Mouse (Mus musculus) left cerebral cortex, adult 18-20 months (tissue): Measurements from ENCODE around the gene Celf2. TPM values are rescaled to one million over a fixed set of nuclear protein-coding genes. Genes with fewer than 3 reads are reported as not detected.
A peak's percentile ranks its signal among the peaks of the same experiment; 100 is the strongest.
"Not testable (repeated sequence)": the region's sequence is repeated elsewhere in the genome, so short reads cannot be mapped to it uniquely, and the experiment has no call there.

Source experiments
- DNase-seq, 2 experiments: peaks; one replicate each; pipeline ENCODE4 v3.0.0; 2021 to 2022; ENCODE audit warnings: low spot score in 2 of 2, mixed read lengths in 1 of 2
- total RNA-seq, 2 experiments: library from RNA; stranded (reverse); gene quantifications; 2 replicates each; pipeline ENCODE4 v1.2.3; 2021

Gene Celf2
- total RNA-seq, 2 experiments from 2014 or later, result 380 to 425 TPM

- DNase-seq, result peak; percentile 79 to 89
Measured at GRCm38 (mm10) chr2:7270051-7270450, 239.3 kb downstream of the Celf2 start.

DNA sequence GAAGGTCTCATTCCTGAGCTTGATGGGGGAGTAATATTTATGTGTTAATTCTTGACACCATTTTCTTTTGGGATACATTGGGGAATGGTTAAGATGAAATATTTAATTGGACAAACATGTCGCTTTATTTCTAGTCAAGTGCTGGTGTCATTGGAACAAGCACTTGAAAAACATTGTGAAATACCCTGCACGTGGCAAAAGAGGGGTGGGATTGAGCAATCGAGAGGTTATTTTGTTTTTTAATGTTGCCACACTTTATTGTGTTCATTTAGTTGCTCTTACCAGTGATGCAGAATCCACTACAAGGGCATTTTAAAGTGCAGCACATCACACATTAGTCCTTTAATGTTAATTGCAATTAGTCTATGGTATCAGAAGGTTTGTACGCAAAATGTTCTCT lies 242.2 kb downstream of the Celf2 start:
- DNase-seq, result no peak

DNA sequence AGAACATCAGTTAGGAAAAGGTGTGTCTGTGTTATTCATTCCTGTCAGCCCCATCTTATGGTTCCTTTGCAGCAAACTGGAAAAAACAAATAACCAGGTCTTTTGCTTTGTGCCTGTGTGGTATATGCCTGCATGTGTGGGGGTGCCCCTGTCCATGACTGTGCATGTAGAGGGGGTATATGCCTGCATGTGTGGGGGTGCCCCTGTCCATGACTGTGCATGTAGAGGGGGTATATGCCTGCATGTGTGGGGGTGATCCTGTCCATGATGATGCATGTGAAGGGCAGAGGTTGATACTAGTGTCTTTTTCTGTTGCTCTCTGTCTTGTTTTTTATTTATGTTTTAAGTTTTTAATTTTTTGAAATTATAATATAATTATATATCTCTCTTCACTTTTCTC lies 246.7 kb downstream of the Celf2 start:
- not testable (repeated sequence) for DNase-seq

- no peak for DNase-seq
Measured at GRCm38 (mm10) chr2:7260186-7260585, 249.2 kb downstream of the Celf2 start.

DNA sequence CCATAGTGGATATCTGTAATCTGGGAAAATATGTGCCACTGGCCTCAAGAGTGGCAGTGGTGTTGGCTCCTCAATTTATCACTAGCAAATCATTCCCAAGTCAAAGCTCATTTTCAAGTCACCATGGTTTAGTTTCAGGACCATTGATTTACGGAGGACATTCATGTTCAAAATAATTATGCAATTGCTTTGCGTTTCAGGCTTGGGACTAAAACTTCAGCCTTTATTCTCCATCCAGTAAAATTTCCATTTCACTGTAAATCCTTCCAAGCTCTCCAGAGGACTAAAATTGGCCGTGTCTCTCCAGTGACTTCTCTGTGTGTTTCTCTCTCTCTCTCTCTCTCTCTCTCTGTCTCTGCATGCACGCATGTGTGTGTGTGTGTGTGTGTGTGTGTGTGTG lies 249.7 kb downstream of the Celf2 start:
- DNase-seq, result no peak

- DNase-seq, result peak; percentile 64 to 66
Measured at GRCm38 (mm10) chr2:7256023-7256422, 253.3 kb downstream of the Celf2 start.

DNA sequence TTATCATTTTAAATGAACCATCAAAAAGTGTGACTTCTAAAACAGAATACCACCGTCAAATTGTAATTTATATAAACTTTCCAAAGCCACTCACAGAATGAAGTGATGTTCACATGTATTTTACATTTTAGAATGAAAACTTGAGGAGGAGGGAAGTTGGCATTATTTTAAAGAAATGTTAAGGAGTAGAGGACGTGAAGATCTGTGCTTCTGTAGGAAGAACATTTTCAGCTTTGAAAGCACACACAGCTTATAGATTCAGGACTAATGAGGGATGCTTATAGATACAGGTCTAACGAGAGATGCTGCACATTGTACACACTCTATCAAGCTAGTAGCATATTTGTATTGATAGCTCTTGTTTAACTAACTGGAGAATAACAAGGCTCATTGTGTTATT lies 254.0 kb downstream of the Celf2 start:
- no peak for DNase-seq

- DNase-seq, result no peak
Measured at GRCm38 (mm10) chr2:7250314-7250713, 259.0 kb downstream of the Celf2 start.

GRCm38 (mm10) chr2:7249002-7249401 lies 260.4 kb downstream of the Celf2 start:
- DNase-seq, result no peak

GRCm38 (mm10) chr2:7245958-7246774 lies 263.2 kb downstream of the Celf2 start:
- no peak for DNase-seq

- DNase-seq, result no peak
Measured at GRCm38 (mm10) chr2:7242139-7242538, 267.2 kb downstream of the Celf2 start.

DNA sequence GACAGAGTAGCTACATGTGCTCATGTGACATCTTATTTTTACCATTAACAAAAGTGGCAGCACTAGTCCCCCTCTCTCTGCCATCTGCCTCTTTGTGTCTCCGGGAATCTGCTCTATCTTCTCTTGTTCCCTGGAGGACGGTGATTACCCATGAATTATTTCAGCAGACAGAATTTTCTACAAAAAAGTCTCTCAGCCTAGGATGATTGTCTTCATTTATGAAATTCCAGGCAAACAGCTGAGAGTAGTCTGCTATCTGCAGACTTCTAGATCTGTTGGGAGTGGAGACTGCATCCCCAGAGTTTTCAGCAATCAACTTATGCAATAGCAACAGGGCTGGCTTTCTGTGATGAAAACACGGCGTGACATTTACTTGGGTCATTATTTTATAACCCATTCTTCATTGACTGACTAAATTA lies 267.8 kb downstream of the Celf2 start:
- DNase-seq, result no peak

DNA sequence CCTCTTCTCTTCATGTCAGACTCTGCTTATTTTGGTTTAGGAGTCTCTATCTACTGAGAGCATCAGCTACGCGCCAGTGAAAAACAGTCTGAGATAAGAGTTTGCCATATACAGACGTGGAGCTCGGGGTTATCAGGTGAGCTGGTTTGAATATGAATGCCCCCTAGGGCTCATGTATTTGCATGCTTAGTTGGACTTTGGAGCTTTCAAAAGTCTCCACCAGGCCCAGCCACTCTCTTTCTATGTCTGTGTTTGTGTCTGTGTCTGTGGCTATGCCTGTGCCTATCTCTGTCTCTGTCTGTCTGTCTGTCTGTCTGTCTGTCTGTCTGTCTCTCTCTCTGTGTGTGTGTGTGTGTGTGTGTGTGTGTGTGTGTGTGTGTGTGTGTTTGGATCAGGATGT lies 272.1 kb downstream of the Celf2 start:
- DNase-seq, result no peak

DNA sequence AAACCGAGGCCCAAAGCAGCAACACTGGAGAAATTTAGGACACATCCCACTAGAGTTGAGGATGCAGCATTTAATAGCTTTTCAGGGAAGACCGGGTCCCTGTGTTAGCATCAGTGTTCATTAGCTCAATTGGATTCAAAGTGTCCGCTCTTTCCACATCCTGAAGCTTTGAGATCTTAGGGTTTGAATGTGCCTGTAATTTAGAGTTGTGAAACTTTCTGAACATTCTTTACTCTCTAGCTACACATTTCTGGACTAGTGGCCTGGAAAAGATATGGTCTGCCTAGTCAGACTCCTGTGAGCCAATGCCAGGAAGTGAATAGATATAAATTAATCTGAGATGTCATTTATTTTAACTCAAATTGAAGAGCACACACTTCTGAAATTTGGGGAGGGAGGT lies 272.9 kb downstream of the Celf2 start:
- no peak for DNase-seq

DNA sequence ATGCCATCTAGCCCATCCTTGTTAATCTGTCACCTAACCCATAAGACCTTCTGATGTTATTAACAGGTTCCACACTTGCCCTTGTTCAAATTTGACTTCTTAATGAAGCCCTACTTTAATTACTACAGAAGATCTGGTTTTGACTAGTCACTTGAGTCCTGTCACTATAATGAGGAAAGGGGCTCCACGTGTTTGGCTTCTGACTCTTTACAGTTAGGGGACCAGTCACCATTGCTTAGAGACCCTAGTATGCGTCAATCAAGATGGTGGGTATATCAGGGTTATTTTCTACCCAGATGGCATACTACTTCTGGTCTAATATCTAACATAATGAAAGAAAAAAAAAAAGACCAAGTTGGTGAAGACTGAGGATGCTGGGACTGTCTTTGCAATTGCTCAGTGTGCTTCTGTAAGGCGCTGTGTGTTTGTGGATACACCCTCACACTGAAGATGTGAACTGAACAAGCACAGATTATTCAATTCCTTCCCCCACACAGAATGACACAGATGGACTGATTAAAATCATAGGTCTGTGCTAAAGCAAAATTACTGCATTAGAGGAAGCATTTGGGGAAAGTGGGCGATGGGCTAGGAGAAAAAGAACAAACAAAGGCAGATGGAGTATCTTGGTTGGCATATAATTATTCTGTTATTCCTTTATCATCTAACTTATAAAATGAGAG lies 274.2 kb downstream of the Celf2 start:
- no peak for DNase-seq

GRCm38 (mm10) chr2:7234587-7234986 lies 274.8 kb downstream of the Celf2 start:
- peak; percentile 53 to 56 for DNase-seq

GRCm38 (mm10) chr2:7233411-7233810 lies 276.0 kb downstream of the Celf2 start:
- DNase-seq, result no peak

- no peak for DNase-seq
Measured at GRCm38 (mm10) chr2:7226785-7227184, 282.6 kb downstream of the Celf2 start.

- DNase-seq, result no peak
Measured at GRCm38 (mm10) chr2:7224346-7225071, 284.9 kb downstream of the Celf2 start.

DNA sequence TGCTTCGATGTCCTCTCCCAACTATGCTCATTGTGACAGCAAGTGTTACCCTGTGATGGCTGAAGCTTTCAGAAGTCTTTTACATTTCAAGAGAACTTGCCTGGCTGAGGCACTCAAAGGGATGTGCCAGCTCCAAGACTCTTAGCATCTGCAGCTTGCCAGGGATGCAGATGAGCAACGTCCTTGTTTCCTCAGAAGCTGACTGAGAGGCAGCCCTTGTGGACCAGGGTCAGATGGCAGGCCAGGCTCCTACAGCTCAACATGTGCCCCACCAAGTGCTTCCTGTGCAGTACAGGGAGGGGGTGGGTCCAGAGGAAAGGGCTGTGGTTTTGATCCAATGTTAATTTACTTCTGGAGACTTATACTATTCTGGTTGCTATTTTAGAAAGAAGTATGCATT lies 285.8 kb downstream of the Celf2 start:
- DNase-seq, result no peak

GRCm38 (mm10) chr2:7222886-7223285 lies 286.5 kb downstream of the Celf2 start:
- no peak for DNase-seq

- no peak for DNase-seq
Measured at GRCm38 (mm10) chr2:7221856-7222255, 287.5 kb downstream of the Celf2 start.
